Mouse (Mus musculus): ENCODE data around the gene Gm10100. TPM values are rescaled to one million over a fixed set of nuclear protein-coding genes. Genes with fewer than 3 reads are reported as not detected.
"Not testable (repeated sequence)": the region's sequence is repeated elsewhere in the genome, so short reads cannot be mapped to it uniquely, and the experiment has no call there.

Gm10100 gene
- polyA plus RNA-seq, 1 experiment from 2014 or later = not detected

DNA sequence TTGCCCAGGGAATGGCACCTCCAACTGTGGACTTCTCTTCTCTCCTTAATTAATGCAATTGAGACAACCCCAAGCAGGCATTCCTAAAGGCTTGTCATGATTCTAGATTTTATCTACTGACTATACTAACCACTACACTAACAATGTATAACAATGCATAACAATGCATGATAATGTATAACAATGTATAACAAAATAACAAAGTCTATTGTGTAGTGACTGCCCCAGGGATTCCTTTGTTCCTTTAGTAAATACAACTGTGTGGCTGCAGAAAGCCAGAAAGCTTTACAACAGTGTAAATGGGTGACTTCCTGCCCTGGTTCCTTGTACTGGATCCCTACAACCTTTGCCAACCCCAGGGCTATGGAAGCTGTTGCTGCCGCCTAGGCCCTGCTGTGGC, 9.6 kb downstream of the Gm10100 start:
- Histone ChIP-seq H3K36me3 (ENCODE audit: control insufficient read depth, insufficient read depth, low read length) (no peaks in the 10 kb centered on the region), H3K9me3 (ENCODE audit: control insufficient read depth, low read length) (peaks cover 9% of the 10 kb centered on the region), H3K9ac (ENCODE audit: low read depth, low read length) (no peak overlapping the region), H3K27me3 (replicated peaks; ENCODE audit: control insufficient read depth, insufficient read depth, low read length) (no peaks in the 10 kb centered on the region), H3K27ac (replicated peaks; ENCODE audit: low read depth, low read length) (no peak overlapping the region), H3K4me1 (ENCODE audit: control insufficient read depth, insufficient read depth, low read length) (no peaks in the 10 kb centered on the region), H3K4me2 (ENCODE audit: low read depth, low read length) (no peak overlapping the region), H3K4me3 (ENCODE audit: low read depth, low read length) (no peak overlapping the region)
- WGBS = 91% methylated on average over 1 of the region's 1 CpGs
- DNase-seq (ENCODE audit: low spot score) = no peak
- ATAC-seq (ENCODE audit: low read depth) = no peak

DNA sequence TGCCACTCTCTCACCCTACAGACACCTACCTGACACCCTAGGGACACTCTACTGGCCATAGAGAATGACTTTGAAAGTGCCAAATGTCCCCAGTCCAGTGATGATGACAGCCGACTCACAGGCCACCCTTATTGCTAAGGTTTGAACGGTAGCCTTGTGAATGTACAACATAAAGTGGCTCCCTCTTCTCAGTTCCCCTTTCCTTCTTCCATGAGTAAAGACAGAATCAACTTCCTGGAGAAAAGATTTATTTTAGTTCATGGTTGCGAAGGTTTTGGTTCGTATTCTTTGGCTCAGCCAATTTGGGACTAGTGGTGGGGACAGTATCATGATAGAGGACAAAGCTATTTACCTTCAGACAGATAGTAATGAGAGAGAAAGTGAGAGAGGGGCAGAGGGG, 12.6 kb downstream of the Gm10100 start:
- DNase-seq (ENCODE audit: low spot score) (no peak), ATAC-seq (ENCODE audit: low read depth) (no peak)
- H3K4me1 ChIP-seq (ENCODE audit: control insufficient read depth, insufficient read depth, low read length) = no peaks in the 10 kb centered on the region
- H3K27ac ChIP-seq (replicated peaks; ENCODE audit: low read depth, low read length) = no peak overlapping the region
- no peaks in the 10 kb centered on the region for H3K36me3 ChIP-seq (ENCODE audit: control insufficient read depth, insufficient read depth, low read length)
- H3K4me3 ChIP-seq (ENCODE audit: low read depth, low read length) = no peak overlapping the region
- H3K4me2 ChIP-seq (ENCODE audit: low read depth, low read length) = no peak overlapping the region
- peaks cover 9% of the 10 kb centered on the region for H3K9me3 ChIP-seq (ENCODE audit: control insufficient read depth, low read length)
- WGBS = 87% methylated on average over 4 of the region's 4 CpGs
- H3K27me3 ChIP-seq (replicated peaks; ENCODE audit: control insufficient read depth, insufficient read depth, low read length) = no peaks in the 10 kb centered on the region
- H3K9ac ChIP-seq (ENCODE audit: low read depth, low read length) = no peak overlapping the region

DNA sequence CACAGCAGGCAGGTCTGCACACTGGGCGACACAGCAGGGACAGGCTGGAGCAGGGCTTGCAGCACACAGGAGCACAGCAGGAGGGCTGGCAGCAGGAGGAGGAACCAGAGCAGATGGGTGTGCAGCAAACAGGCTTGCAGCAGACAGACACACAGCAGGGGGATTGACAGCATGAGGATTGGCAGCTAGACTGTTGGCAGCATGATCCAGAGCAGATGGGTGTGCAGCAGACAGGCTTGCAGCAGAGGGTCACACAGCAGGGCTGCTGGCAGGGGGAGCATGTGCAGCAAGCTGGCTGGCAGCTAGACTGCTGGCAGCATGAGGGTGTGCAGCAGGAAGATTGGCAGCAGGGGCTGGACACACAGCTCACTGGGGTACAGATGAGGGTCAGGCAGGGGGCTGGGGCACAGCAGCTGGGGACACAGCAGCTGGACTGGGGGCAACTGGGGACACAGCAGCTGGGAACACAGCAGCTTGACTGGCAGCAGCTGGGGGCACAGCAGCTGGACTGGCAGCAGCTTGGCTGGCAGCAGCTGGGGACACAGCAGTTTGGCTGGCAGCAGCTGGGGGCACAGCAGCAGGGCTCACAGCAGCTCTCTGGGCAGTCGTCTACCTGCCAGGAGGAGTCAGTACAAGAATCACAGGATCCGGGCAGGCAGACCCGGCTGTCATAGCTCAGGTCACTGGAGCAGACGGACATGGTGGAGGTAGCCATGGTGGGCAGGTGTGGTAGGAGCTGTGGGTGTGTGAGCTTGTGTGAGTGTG, 15.8 kb downstream of the Gm10100 start, which contains the start of gene Gm18596:
Gene Gm18596, minus strand, starts transcription at position 715 of the 765 bp plus-strand sequence.
- not testable (repeated sequence) for H3K4me3 ChIP-seq (ENCODE audit: low read depth, low read length); DNase-seq (ENCODE audit: low spot score); H3K4me2 ChIP-seq (ENCODE audit: low read depth, low read length); H3K36me3 ChIP-seq (ENCODE audit: control insufficient read depth, insufficient read depth, low read length); H3K27me3 ChIP-seq (replicated peaks; ENCODE audit: control insufficient read depth, insufficient read depth, low read length); ATAC-seq (ENCODE audit: low read depth); H3K27ac ChIP-seq (replicated peaks; ENCODE audit: low read depth, low read length); H3K4me1 ChIP-seq (ENCODE audit: control insufficient read depth, insufficient read depth, low read length); H3K9me3 ChIP-seq (ENCODE audit: control insufficient read depth, low read length); H3K9ac ChIP-seq (ENCODE audit: low read depth, low read length)
- 57% methylated on average over 3 of the region's 5 CpGs for WGBS

DNA sequence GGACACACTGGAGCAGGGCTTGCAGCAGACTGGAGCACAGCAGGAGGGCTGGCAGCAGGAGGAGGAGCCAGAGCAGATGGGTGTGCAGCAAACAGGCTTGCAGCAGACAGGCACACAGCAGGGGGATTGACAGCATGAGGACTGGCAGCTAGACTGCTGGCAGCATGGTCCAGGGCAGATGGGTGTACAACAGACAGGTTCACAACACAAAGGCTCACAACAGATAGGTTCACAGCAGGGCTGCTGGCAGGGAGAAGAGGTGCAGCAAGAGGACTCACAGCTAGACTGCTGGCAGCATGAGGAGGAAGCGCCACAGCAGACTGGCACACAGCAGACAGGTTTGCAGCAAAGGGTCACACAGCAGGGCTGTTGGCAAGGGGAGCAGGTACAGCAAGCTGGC, 24.4 kb downstream of the Gm10100 start:
- not testable (repeated sequence) for H3K36me3 ChIP-seq (ENCODE audit: control insufficient read depth, insufficient read depth, low read length); H3K27me3 ChIP-seq (replicated peaks; ENCODE audit: control insufficient read depth, insufficient read depth, low read length); H3K27ac ChIP-seq (replicated peaks; ENCODE audit: low read depth, low read length); H3K4me3 ChIP-seq (ENCODE audit: low read depth, low read length); H3K4me1 ChIP-seq (ENCODE audit: control insufficient read depth, insufficient read depth, low read length); H3K9ac ChIP-seq (ENCODE audit: low read depth, low read length); H3K9me3 ChIP-seq (ENCODE audit: control insufficient read depth, low read length); ATAC-seq (ENCODE audit: low read depth); DNase-seq (ENCODE audit: low spot score); H3K4me2 ChIP-seq (ENCODE audit: low read depth, low read length)
- WGBS = 93% methylated on average over 1 of the region's 1 CpGs

DNA sequence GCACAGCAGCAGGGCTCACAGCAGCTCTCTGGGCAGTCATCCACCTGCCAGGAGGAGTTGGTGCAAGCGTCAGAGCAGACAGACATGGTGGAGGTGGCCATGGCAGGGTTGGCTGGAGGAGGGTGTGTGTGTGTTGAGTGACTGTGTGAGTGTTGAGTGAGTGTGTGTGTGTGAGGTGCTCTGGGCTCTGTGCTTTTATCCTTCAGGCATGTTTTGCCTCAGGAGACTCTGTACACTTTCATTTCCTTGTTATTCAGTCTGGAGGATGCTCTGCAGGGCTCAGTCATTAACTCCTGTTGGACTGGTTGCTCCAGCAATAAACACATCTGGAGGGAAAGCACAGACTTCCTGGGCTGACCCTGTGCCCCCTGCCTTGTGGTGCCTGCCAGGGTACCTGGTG, 25.0 kb downstream of the Gm10100 start, which contains the start of gene Gm9736:
Gene Gm9736, minus strand, starts transcription at position 101 of the 400 bp plus-strand sequence.
- not testable (repeated sequence) for H3K36me3 ChIP-seq (ENCODE audit: control insufficient read depth, insufficient read depth, low read length); H3K4me3 ChIP-seq (ENCODE audit: low read depth, low read length); H3K4me1 ChIP-seq (ENCODE audit: control insufficient read depth, insufficient read depth, low read length); H3K27me3 ChIP-seq (replicated peaks; ENCODE audit: control insufficient read depth, insufficient read depth, low read length); H3K27ac ChIP-seq (replicated peaks; ENCODE audit: low read depth, low read length); DNase-seq (ENCODE audit: low spot score); ATAC-seq (ENCODE audit: low read depth); H3K9ac ChIP-seq (ENCODE audit: low read depth, low read length); H3K9me3 ChIP-seq (ENCODE audit: control insufficient read depth, low read length); H3K4me2 ChIP-seq (ENCODE audit: low read depth, low read length)
- WGBS = 60% methylated on average over 1 of the region's 1 CpGs

DNA sequence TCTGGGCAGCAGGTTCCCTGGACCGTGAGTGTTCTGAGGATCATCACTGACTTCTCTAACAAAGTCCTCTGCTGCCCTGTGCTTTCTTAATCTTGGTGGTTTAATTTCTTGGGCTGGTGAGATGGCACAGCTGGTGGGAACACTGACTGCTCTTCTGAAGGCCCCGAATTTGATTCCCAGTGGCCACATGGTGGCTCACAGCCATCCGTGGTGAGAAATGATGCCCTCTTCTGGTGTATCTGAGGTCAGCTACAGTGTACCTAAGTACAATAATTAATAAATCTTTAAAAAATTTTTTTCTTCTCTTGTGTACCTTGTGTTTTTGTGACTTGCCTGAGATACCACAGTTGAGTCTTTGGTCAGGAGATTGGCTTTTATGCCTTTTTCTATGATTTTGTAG, 26.0 kb downstream of the Gm10100 start:
- not testable (repeated sequence) for H3K36me3 ChIP-seq (ENCODE audit: control insufficient read depth, insufficient read depth, low read length); H3K9me3 ChIP-seq (ENCODE audit: control insufficient read depth, low read length); H3K4me2 ChIP-seq (ENCODE audit: low read depth, low read length); H3K9ac ChIP-seq (ENCODE audit: low read depth, low read length); H3K27ac ChIP-seq (replicated peaks; ENCODE audit: low read depth, low read length); H3K4me1 ChIP-seq (ENCODE audit: control insufficient read depth, insufficient read depth, low read length); H3K27me3 ChIP-seq (replicated peaks; ENCODE audit: control insufficient read depth, insufficient read depth, low read length); H3K4me3 ChIP-seq (ENCODE audit: low read depth, low read length); DNase-seq (ENCODE audit: low spot score); ATAC-seq (ENCODE audit: low read depth)
- WGBS = 63% methylated on average over 3 of the region's 3 CpGs

DNA sequence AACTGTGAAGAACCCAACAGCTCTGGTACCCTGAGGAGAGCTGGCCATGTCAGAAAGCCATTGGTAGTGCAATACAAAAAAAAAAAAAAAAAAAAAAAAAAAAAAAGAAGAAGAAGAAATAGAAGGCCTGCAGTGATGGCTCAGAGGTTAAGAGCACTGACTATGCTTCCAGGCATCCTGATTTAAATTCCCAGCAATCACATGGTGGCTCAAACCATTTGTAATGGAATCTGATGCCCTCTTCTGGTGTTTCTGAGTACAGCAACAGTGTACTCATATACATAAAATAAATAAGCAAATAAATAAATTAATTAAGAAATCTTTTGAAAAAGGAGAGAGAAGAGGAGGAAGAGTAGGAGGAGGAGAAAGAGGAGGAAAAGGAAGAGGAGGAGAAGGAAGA, 27.2 kb downstream of the Gm10100 start:
- H3K27ac ChIP-seq (replicated peaks; ENCODE audit: low read depth, low read length) = no peak overlapping the region
- ATAC-seq (ENCODE audit: low read depth) (no peak), DNase-seq (ENCODE audit: low spot score) (no peak)
- no peak overlapping the region for H3K9ac ChIP-seq (ENCODE audit: low read depth, low read length)
- no peak overlapping the region for H3K4me2 ChIP-seq (ENCODE audit: low read depth, low read length)
- no peaks in the 10 kb centered on the region for H3K9me3 ChIP-seq (ENCODE audit: control insufficient read depth, low read length)
- H3K4me3 ChIP-seq (ENCODE audit: low read depth, low read length) = no peak overlapping the region
- no peaks in the 10 kb centered on the region for H3K27me3 ChIP-seq (replicated peaks; ENCODE audit: control insufficient read depth, insufficient read depth, low read length)
- no peaks in the 10 kb centered on the region for H3K36me3 ChIP-seq (ENCODE audit: control insufficient read depth, insufficient read depth, low read length)
- H3K4me1 ChIP-seq (ENCODE audit: control insufficient read depth, insufficient read depth, low read length) = no peaks in the 10 kb centered on the region

DNA sequence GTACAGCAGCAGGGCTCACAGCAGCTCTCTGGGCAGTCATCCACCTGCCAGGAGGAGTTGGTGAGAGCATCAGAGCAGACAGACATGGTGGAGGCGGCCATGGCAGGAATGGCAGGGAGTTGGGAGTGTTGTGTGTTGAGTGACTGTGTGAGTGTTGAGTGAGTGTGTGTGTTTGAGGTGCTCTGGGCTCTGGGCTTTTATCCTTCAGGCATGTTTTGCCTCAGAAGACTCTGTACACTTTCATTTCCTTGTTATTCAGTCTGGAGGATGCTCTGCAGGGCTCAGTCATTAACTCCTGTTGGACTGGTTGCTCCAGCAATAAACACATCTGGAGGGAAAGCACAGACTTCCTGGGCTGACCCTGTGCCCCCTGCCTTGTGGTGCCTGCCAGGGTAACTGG, 33.3 kb downstream of the Gm10100 start, which contains the start of gene Gm3233:
Gene Gm3233, minus strand, starts transcription at position 101 of the 400 bp plus-strand sequence.
- H3K9me3 ChIP-seq (ENCODE audit: control insufficient read depth, low read length); H3K27ac ChIP-seq (replicated peaks; ENCODE audit: low read depth, low read length); H3K9ac ChIP-seq (ENCODE audit: low read depth, low read length); ATAC-seq (ENCODE audit: low read depth); H3K4me1 ChIP-seq (ENCODE audit: control insufficient read depth, insufficient read depth, low read length); H3K36me3 ChIP-seq (ENCODE audit: control insufficient read depth, insufficient read depth, low read length); H3K27me3 ChIP-seq (replicated peaks; ENCODE audit: control insufficient read depth, insufficient read depth, low read length); H3K4me3 ChIP-seq (ENCODE audit: low read depth, low read length); DNase-seq (ENCODE audit: low spot score); H3K4me2 ChIP-seq (ENCODE audit: low read depth, low read length): not testable (repeated sequence)
- no CpG with 5 or more reads among the region's 1 CpGs for WGBS

DNA sequence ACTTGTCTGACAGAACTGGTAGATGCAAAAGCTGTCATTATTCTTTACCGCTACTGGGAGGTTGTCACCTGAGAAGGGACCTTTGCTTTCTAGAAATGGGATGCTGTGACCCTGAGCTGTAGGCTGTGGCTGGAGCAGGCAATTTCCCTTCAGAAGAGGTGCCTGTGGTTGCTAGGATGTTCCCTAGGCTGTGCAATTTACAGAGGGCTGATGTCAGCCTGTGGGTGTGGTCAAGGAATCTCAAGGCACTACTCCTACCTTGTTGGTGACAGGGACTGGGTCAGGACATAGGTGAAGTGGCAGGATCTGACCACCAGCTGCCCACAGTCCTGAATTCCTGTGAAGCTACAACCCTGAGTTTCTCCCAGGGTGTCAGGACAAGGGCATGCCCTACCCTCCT, 43.4 kb downstream of the Gm10100 start:
- no peak overlapping the region for H3K27ac ChIP-seq (replicated peaks; ENCODE audit: low read depth, low read length)
- H3K27me3 ChIP-seq (replicated peaks; ENCODE audit: control insufficient read depth, insufficient read depth, low read length) = no peaks in the 10 kb centered on the region
- no peak overlapping the region for H3K4me2 ChIP-seq (ENCODE audit: low read depth, low read length)
- H3K36me3 ChIP-seq (ENCODE audit: control insufficient read depth, insufficient read depth, low read length) = no peaks in the 10 kb centered on the region
- WGBS = 61% methylated on average over 1 of the region's 1 CpGs
- no peaks in the 10 kb centered on the region for H3K9me3 ChIP-seq (ENCODE audit: control insufficient read depth, low read length)
- no peaks in the 10 kb centered on the region for H3K4me1 ChIP-seq (ENCODE audit: control insufficient read depth, insufficient read depth, low read length)
- no peak for DNase-seq (ENCODE audit: low spot score)
- no peak overlapping the region for H3K4me3 ChIP-seq (ENCODE audit: low read depth, low read length)
- H3K9ac ChIP-seq (ENCODE audit: low read depth, low read length) = no peak overlapping the region
- ATAC-seq (ENCODE audit: low read depth) = no peak
